Mouse (Mus musculus) liver, embryonic 14.5 days (tissue): ENCODE results near the gene Anapc2. TPM values are rescaled to one million over a fixed set of nuclear protein-coding genes. Genes with fewer than 3 reads are reported as not detected.

Source experiments
- ATAC-seq: fragments of 200-750 bp; cut with Nextera tagmentation; 2 replicates; pipeline ENCODE4 v1.8.0; 2017; ENCODE audit warnings: moderate number of reproducible peaks, mild to moderate bottlenecking, moderate library complexity; ENCODE audit not compliant: insufficient read depth
- DNase-seq, 3 experiments: peaks; one replicate each; pipeline ENCODE4 v3.0.0-alpha.2; 2012 to 2013; ENCODE audit warnings: low read depth in 3 of 3, low spot score in 3 of 3
- H3K27ac ChIP-seq: fragments of 300-500 bp; sonication (generic); 2 replicates; pipeline ENCODE4 v1.5.1; 2014; ENCODE audit warnings: moderate library complexity, mild to moderate bottlenecking, control low read depth, inconsistent platforms
- H3K27me3 ChIP-seq: fragments of 300-500 bp; sonication (generic); 2 replicates; pipeline ENCODE4 v1.6.1; 2014; ENCODE audit warnings: mild to moderate bottlenecking, low read length, moderate library complexity; ENCODE audit not compliant: control insufficient read depth, insufficient read depth
- H3K36me3 ChIP-seq: fragments of 300-500 bp; sonication (generic); replicated peaks from 2 replicates; pipeline ENCODE4 v1.6.1; 2014; ENCODE audit warnings: low read depth; ENCODE audit not compliant: control insufficient read depth, insufficient read depth
- H3K4me1 ChIP-seq, 2 experiments: fragments of 200-500 bp in 1 of 2; fragments of 300-500 bp in 1 of 2; sonication (generic) in 1 of 2; replicated peaks; 2 replicates each; pipeline ENCODE4 v1.6.1; 2012 to 2014; ENCODE audit warnings: antibody characterized with exemption in 1 of 2, inconsistent platforms in 1 of 2, low read length in 1 of 2; ENCODE audit not compliant: control insufficient read depth in 2 of 2, insufficient read depth in 2 of 2
- H3K4me2 ChIP-seq: fragments of 300-500 bp; sonication (generic); 2 replicates; pipeline ENCODE4 v1.6.1; 2014; ENCODE audit warnings: low read depth, mild to moderate bottlenecking, control low read depth, moderate library complexity
- H3K4me3 ChIP-seq, 2 experiments: fragments of 200-500 bp in 1 of 2; fragments of 300-500 bp in 1 of 2; sonication (generic) in 1 of 2; 2 replicates each; pipeline ENCODE4 v1.5.1; 2012 to 2014; ENCODE audit warnings: low read depth in 2 of 2, low read length in 2 of 2, mild to moderate bottlenecking in 2 of 2, control low read depth in 1 of 2, inconsistent platforms in 1 of 2, moderate library complexity in 1 of 2; ENCODE audit not compliant: insufficient read depth in 1 of 2
- H3K9ac ChIP-seq: fragments of 300-500 bp; sonication (generic); replicated peaks from 2 replicates; pipeline ENCODE4 v1.6.1; 2014; ENCODE audit warnings: mild to moderate bottlenecking, control low read depth, moderate library complexity
- H3K9me3 ChIP-seq: fragments of 300-500 bp; sonication (generic); 2 replicates; pipeline ENCODE4 v1.6.1; 2016; ENCODE audit warnings: low read length, mixed read lengths; ENCODE audit not compliant: control insufficient read depth
- CTCF ChIP-seq: IDR thresholded peaks from 2 replicates; pipeline ENCODE4 v1.5.1; 2016; ENCODE audit warnings: antibody characterized with exemption, low read depth, control low read depth
- EP300 ChIP-seq: IDR thresholded peaks from 2 replicates; pipeline ENCODE4 v1.6.1; 2016; ENCODE audit warnings: antibody characterized with exemption, low read depth
- WGBS: fragments of 180-500 bp; shearing (Covaris S2); extraction: QIAGEN DNeasy Blood & Tissue Kit; methylation state at CpG from one replicate; pipeline ENCODE4 v1.1.7; 2014; ENCODE audit not compliant: insufficient replicate concordance; 5-methylcytosine and 5-hydroxymethylcytosine counted together
- polyA plus RNA-seq, 2 experiments: library from polyadenylated mRNA; depleted of rRNA in 1 of 2; stranded (reverse) in 1 of 2; unstranded in 1 of 2; fragments of >200 nt; fragmentation: Nextera tagmentation in 1 of 2; extraction: Ambion mirVana in 1 of 2; gene quantifications; 2 replicates each; pipeline versions ENCODE4 v1.2.1 to v1.2.3; 2012 to 2014

The Anapc2 gene
- polyA plus RNA-seq (2012; rRNA removed) = 20.5 and 23.8 TPM in 2 replicates
- 30.2 TPM in 2 replicates for polyA plus RNA-seq (2014; fragmentation: Nextera tagmentation; extraction: Ambion mirVana)

DNA sequence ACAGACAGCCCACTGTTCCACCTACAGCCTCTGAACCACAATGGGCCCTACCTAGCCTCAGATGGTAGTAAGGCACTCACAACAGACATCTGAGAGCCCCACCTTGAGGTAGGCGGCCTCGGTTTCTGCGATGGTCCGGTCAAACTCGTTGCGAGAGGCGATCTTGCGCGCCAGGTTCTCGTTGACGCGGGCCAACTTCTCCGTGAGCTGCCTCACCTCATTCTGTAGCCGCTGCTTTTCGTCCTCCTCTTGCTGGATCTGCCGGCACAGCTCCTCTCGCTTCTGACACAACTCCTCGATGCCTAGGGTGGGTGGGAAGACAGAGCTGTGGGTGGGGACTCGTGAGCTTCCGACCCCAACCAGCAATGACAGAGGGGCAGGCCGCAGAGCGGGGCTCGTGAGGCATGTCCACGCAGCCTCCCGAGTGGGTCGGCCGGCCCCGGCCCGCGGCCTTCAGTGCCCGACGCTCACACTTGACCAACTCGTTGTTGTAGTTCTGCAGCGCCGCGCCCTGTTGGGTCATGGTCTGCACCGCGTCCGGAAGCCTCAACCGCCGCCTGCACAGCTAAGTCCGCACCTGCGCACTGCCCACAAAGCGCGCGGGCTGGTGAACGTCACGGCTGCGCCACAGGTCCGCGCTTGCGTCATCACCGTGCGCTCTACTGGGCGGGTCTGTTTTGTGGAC lies at the start of gene Anapc2, which contains the start of gene Ssna1:
TSS of gene Anapc2 (plus strand) at position 652 of the 685 bp plus-strand sequence.
TSS of gene Ssna1 (minus strand) at position 612 of the 685 bp plus-strand sequence.
- H3K36me3 ChIP-seq = peaks cover 32% of the 10 kb centered on the region
- ATAC-seq (peak; percentile 92), DNase-seq (peak; percentile 94 to 96 (median 95))
- no peaks in the 10 kb centered on the region for H3K9me3 ChIP-seq
- peak within 1 kb of the TSS; percentile 70 for H3K27ac ChIP-seq
- H3K9ac ChIP-seq = peak within 1 kb of the TSS; percentile 94
- peaks cover 7 to 19% of the 10 kb centered on the region in 2 experiments for H3K4me1 ChIP-seq
- peak; percentile 57 for TF ChIP-seq CTCF
- no peak for TF ChIP-seq EP300
- H3K4me3 ChIP-seq = peak within 1 kb of the TSS; percentile 88 to 97
- under 1% methylated on average over 55 of the region's 55 CpGs for WGBS
- peak within 1 kb of the TSS; percentile 86 for H3K4me2 ChIP-seq
- H3K27me3 ChIP-seq = no peaks in the 10 kb centered on the region

DNA sequence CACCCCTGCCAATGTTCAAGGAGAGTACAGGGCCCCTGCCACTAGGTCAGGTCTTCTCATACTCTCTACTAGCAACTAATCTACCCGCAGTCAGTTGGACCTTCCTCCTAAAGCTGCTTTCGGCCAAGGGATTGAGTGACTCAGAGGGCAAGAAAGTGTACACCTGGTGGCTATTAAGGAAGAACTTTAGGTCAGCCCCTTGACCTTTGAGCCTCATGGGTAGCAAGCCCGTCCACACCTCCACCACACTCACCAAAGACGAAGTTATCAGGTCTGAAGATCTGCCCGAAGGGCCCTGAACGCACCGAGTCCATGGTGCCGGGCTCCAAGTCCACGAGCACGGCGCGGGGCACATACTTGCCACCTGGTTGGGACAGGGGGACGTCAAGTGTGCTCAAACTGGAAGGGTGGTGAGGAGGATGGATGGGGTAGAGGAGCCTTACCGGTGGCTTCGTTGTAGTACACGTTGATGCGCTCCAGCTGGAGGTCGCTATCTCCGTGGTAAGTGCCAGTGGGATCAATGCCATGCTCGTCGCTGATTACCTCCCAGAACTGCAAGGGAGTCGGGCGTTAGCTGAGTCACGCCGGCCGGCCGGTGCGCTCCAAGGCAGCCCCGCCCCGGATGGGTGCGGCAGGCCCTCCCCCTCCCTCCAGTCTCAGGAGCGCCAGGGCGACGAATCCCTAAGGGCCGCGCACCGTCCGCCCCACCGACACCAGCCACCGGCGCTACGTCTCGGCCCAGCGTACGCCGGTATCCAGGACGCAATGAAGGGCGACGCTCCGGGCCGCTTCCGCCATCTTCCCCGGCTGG lies 48.4 kb upstream of the Anapc2 start:
- H3K4me2 ChIP-seq = peak overlapping the region; percentile 81
- peak overlapping the region; percentile 100 for H3K9ac ChIP-seq
- no peaks in the 10 kb centered on the region for H3K9me3 ChIP-seq
- under 1% methylated on average over 52 of the region's 53 CpGs for WGBS
- peak overlapping the region; percentile 90 to 96 for H3K4me3 ChIP-seq
- H3K27ac ChIP-seq = peak overlapping the region; percentile 100
- H3K27me3 ChIP-seq = no peaks in the 10 kb centered on the region
- peak; percentile 39; the same call in 1 of the 2 replicates for TF ChIP-seq EP300
- TF ChIP-seq CTCF = no peak
- ATAC-seq = peak; percentile 76
- H3K36me3 ChIP-seq = peaks cover 24% of the 10 kb centered on the region
- DNase-seq = peak; percentile 86 to 90 (median 87)
- peaks cover 5 to 13% of the 10 kb centered on the region in 2 experiments for H3K4me1 ChIP-seq

DNA sequence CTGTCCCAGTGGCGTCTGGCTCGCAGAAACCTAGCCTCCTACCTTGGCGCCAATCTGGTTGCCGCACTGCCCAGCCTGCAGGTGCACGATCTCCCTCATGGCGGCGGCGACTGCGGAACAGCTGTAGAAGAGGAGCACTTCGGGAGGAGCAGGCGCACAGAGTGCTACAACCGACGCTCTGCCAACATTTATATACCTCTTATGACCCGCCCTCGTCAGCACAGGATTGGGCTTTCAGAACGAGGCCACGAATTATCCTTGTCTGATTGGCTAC lies 47.8 kb upstream of the Anapc2 start, which contains the start of gene Tubb4b:
TSS of gene Tubb4b (minus strand) at position 211 of the 274 bp plus-strand sequence.
- 0 out of 2 replicates have a peak, but pooled peaks have one; percentile 43 for TF ChIP-seq EP300
- peak; percentile 43 for TF ChIP-seq CTCF
- H3K4me3 ChIP-seq = peak within 1 kb of the TSS; percentile 90 to 96
- peaks cover 24% of the 10 kb centered on the region for H3K36me3 ChIP-seq
- H3K9ac ChIP-seq = peak within 1 kb of the TSS; percentile 100
- WGBS = 0% methylated on average over 17 of the region's 17 CpGs
- peak within 1 kb of the TSS; percentile 100 for H3K27ac ChIP-seq
- ATAC-seq (no peak), DNase-seq (no peak)
- H3K9me3 ChIP-seq = no peaks in the 10 kb centered on the region
- no peaks in the 10 kb centered on the region for H3K27me3 ChIP-seq
- H3K4me2 ChIP-seq = peak within 1 kb of the TSS; percentile 81
- peaks cover 5 to 13% of the 10 kb centered on the region in 2 experiments for H3K4me1 ChIP-seq

DNA sequence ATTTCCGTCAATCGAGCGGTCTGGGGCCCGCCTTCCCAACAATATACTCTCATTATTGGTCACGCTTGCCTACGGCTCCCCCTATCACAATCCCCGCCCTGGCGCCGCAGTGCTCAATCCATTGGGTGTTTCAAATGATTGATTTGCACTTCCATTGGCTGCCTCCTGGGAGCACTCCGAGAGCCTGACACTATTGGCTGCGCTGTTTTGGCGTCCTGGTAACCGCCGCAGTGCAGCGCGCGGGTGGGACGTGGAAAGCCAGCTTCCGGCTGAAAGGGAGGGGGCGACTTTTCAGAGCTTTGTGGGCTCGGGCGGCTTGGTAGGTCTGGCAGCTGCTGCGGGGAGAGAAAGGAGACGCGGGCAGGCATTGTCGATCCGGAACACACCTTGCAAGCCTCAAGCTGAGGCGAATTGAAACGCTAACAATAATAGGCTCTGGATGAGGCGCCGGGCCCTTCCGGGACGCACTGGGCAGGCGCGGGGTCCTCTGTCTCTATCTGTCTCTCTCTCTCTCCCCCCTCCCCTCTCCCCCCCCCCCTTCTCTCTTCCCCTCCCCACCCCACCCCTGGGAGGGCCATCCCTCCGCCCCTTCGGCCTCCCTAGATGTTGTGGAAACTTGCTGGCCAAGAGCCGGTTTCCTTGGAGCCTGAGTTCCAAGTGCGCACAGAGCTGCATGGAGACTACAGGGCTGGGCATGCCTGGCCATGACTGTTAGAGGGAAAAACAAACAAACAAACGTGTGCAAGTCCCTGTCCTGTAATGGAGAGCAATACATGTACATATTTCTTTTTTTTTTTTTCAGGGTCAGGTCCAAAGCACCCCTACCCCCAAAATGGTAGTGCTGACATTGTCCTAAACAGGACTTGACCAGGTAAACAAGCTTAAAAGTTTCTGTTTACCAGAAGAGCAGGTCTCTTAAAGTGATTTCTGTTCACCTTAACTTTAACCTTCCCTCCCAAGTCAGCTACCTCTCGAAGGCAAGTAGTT lies 47.2 kb upstream of the Anapc2 start:
- ATAC-seq = peak; percentile 87
- 2% methylated on average over 41 of the region's 41 CpGs for WGBS
- Histone ChIP-seq H3K27me3 (no peaks in the 10 kb centered on the region), H3K9ac (peak overlapping the region; percentile 84), H3K36me3 (peaks cover 24% of the 10 kb centered on the region), H3K9me3 (no peaks in the 10 kb centered on the region), H3K4me1 (peaks cover 5 to 13% of the 10 kb centered on the region in 2 experiments), H3K27ac (peak overlapping the region; percentile 91), H3K4me3 (peak overlapping the region; percentile 86 to 96), H3K4me2 (peak overlapping the region; percentile 77)
- TF ChIP-seq EP300 (no peak; the same call in 1 of the 2 replicates), CTCF (no peak; the same call in 1 of the 2 replicates)
- DNase-seq = peak; percentile 99 to 100 (median 99)
